Mouse (Mus musculus): ENCODE results near the gene Plxna2.

DNA sequence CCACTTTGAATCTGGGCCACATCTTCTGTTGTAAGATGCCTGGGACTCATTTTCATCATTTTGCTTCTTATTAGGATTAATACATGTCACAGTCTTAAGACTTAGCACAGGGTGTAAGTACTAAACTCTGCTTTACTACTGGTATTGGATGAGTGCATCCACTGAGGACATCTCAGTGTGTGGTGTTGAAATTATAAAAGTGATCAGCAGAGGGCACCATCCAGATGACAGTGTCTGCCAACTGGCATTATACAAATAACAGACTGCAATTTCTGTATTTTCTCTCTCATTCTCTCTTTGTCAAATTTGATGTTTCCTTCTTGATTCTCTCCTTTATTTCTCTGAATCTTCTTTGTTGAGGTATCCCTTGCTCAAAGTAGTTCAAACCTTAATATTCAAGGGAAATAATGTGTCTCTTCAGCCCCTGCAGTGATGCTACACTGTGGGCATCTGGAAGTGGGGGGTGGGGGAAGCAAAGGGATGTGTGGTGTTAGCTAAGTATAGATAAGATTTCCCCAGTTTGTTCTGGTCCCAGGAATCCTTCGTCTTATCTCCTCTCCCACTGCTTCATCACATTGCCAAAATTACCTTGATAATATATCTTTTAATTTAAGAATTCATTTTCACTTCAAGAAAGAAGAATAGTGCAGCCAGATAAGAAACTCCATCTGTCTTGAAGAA lies 221.4 kb downstream of the Plxna2 start:
- TF ChIP-seq CTCF (IDR thresholded peaks at IDR 0.05; ENCODE audit: extremely low read depth, insufficient read length, insufficient replicate concordance, low read depth, low read length), result no peak
- no peak for TF ChIP-seq POLR2A (IDR thresholded peaks at IDR 0.05; ENCODE audit: low read depth, low read length)

All from small intestine, adult 2 months (tissue).